Mouse (Mus musculus) embryonic facial prominence, embryonic 12.5 days (tissue): ENCODE data around the gene Pga5. TPM values are rescaled to one million over a fixed set of nuclear protein-coding genes. Genes with fewer than 3 reads are reported as not detected.
A peak's percentile ranks its signal among the peaks of the same experiment; 100 is the strongest.

ENCODE experiments used
- ATAC-seq: fragments of 200-750 bp; cut with Nextera tagmentation; 2 replicates; pipeline ENCODE4 v1.8.0; 2017; ENCODE audit not compliant: insufficient number of reproducible peaks, insufficient read depth, low FRiP score, low TSS enrichment
- H3K27ac ChIP-seq: fragments of 300-500 bp; sonication (generic); 2 replicates; pipeline ENCODE4 v1.5.1; 2016; ENCODE audit warnings: mild to moderate bottlenecking
- H3K27me3 ChIP-seq: fragments of 300-500 bp; sonication (generic); 2 replicates; pipeline ENCODE4 v1.6.1; 2016; ENCODE audit warnings: mild to moderate bottlenecking, moderate library complexity
- H3K36me3 ChIP-seq: fragments of 300-500 bp; sonication (generic); 2 replicates; pipeline ENCODE4 v1.6.1; 2016; ENCODE audit warnings: mild to moderate bottlenecking
- H3K4me1 ChIP-seq: fragments of 300-500 bp; sonication (generic); 2 replicates; pipeline ENCODE4 v1.6.1; 2016
- H3K4me2 ChIP-seq: fragments of 300-500 bp; sonication (generic); replicated peaks from 2 replicates; pipeline ENCODE4 v1.6.1; 2016; ENCODE audit warnings: mild to moderate bottlenecking, moderate library complexity
- H3K4me3 ChIP-seq: fragments of 300-500 bp; sonication (generic); 2 replicates; pipeline ENCODE4 v1.5.1; 2016; ENCODE audit warnings: mild to moderate bottlenecking
- H3K9ac ChIP-seq: fragments of 300-500 bp; sonication (generic); 2 replicates; pipeline ENCODE4 v1.6.1; 2016; ENCODE audit warnings: mild to moderate bottlenecking, moderate library complexity
- H3K9me3 ChIP-seq: fragments of 300-500 bp; sonication (generic); 2 replicates; pipeline ENCODE4 v1.6.1; 2016; ENCODE audit warnings: mild to moderate bottlenecking, moderate library complexity
- WGBS: fragments of 180-500 bp; shearing (Covaris S2); methylation state at CpG from one replicate; pipeline ENCODE4 v1.1.7; 2016; 5-methylcytosine and 5-hydroxymethylcytosine counted together
- polyA plus RNA-seq: library from polyadenylated mRNA; unstranded; fragments of >200 nt; fragmentation: Nextera tagmentation; extraction: Ambion mirVana; gene quantifications from 2 replicates; pipeline ENCODE4 v1.2.1, GENCODE M21; 2016

Pga5 gene
- polyA plus RNA-seq, 1 experiment from 2014 or later = not detected

DNA sequence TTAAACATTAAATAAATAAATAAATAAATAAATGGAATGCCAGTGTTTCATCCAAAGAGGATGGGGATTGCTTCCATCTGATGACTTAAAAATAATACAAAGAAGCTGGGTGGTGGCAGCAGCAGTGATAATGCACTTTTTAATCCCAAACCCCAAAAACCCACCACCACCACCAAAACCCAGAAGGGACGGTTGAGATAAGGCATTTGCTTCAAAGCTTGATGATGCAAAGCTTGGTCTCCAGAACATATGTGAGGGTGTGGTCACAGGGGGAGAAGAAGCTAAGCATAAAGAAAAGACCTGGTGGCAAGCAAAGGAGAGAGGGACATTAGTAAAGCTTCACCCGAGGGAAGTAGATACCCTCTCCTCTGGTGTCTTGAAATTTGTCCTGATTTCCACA is 16.0 kb downstream of the Pga5 start:
- no peak for ATAC-seq
- H3K9me3 ChIP-seq = no peaks in the 10 kb centered on the region
- H3K27ac ChIP-seq = no peak overlapping the region
- H3K9ac ChIP-seq = no peak overlapping the region
- H3K4me1 ChIP-seq = no peaks in the 10 kb centered on the region
- no peaks in the 10 kb centered on the region for H3K36me3 ChIP-seq
- H3K4me3 ChIP-seq = no peak overlapping the region
- no peaks in the 10 kb centered on the region for H3K27me3 ChIP-seq
- H3K4me2 ChIP-seq = no peak overlapping the region
- WGBS = 81% methylated on average over 2 of the region's 2 CpGs

DNA sequence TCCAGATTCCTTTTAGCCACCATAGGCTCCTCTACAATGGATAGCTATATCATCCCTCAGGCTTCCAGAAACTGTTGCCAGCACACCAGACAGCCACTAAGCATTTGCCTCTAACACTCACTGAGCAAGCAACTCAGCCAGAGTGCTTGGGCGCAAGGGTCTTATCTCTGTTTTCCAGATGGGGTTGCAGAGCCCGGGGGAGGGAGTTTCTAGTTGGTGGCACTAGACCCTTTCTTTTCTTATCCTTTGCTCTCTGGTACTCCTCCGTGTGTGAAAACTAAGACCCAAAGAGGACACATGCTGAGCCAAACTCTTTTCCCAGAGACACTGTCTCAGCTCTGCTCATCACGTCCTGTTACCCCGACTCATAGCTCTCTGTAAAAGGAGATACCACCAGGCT is 16.5 kb downstream of the Pga5 start:
- ATAC-seq = no peak
- 74% methylated on average over 5 of the region's 5 CpGs for WGBS
- Histone ChIP-seq H3K36me3 (no peaks in the 10 kb centered on the region), H3K27me3 (no peaks in the 10 kb centered on the region), H3K4me1 (no peaks in the 10 kb centered on the region), H3K4me3 (no peak overlapping the region), H3K9ac (no peak overlapping the region), H3K9me3 (no peaks in the 10 kb centered on the region), H3K4me2 (no peak overlapping the region), H3K27ac (no peak overlapping the region)

DNA sequence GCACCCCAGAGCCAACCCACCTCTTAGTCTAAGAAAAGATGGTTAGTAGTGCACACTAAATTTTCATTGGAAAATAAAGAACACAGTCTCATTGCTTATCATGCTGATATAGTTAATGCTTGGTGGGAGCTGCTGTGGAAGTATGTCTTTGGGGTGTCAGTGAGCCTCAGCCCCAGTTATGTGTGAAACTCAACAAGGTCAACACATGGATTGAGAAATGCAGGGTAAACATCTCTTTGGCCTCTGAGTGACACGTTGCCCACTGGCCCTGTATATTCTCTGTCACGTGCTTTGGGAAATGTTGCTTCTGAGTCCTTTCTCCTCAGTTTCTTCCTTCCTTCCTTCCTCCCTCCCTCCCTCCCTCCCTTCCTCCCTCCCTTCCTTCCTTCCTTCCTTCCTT is 19.5 kb downstream of the Pga5 start:
- no peaks in the 10 kb centered on the region for H3K4me1 ChIP-seq
- H3K4me3 ChIP-seq = no peak overlapping the region
- no peak for ATAC-seq
- H3K27ac ChIP-seq = no peak overlapping the region
- H3K36me3 ChIP-seq = no peaks in the 10 kb centered on the region
- no peaks in the 10 kb centered on the region for H3K27me3 ChIP-seq
- H3K9me3 ChIP-seq = no peaks in the 10 kb centered on the region
- WGBS = 75% methylated on average over 2 of the region's 2 CpGs
- H3K4me2 ChIP-seq = no peak overlapping the region
- H3K9ac ChIP-seq = no peak overlapping the region

DNA sequence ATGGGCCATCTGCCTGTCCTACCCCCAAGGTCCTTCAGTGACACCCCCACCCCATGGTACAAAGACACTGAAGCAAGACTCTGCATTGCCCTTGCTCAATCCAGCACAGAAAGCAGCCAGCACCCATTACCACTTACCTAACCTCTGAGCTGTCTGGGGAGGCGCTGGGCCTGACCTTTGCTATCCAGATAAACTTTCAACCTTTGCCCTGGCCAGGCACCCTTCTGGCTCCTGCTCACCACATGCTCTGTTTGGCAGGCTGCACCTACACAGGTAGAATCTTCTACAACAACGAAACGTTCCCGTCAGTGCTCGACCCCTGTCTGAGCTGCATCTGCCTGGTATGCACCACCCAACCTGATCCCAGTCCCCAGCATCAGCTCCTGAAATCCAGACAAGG is 20.1 kb downstream of the Pga5 start:
- H3K27me3 ChIP-seq = no peaks in the 10 kb centered on the region
- no peak for ATAC-seq
- no peak overlapping the region for H3K4me3 ChIP-seq
- H3K9me3 ChIP-seq = no peaks in the 10 kb centered on the region
- no peaks in the 10 kb centered on the region for H3K4me1 ChIP-seq
- H3K9ac ChIP-seq = no peak overlapping the region
- no peaks in the 10 kb centered on the region for H3K36me3 ChIP-seq
- WGBS = 82% methylated on average over 5 of the region's 5 CpGs
- no peak overlapping the region for H3K4me2 ChIP-seq
- H3K27ac ChIP-seq = no peak overlapping the region

DNA sequence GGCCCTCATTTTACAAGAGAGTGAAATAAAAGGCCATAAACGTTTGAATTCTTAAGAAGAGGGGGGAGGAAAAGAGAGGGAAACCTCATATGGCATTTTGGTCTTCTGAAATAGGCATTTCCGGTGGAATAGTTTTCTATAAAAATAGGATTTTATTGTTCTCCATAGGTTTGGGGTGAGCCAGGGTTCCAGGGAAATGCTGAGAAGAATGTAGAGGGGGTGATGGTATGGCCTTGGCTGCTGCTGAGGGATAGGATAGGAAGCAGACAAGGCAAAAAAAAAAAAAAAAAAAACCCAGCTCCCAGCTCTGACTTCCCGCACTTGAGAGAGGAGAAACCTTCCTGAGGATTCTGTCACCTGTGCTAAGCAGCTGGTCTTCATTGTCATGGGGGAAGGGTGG is 21.8 kb downstream of the Pga5 start:
- ATAC-seq = no peak
- Histone ChIP-seq H3K4me3 (no peak overlapping the region), H3K27ac (no peak overlapping the region), H3K27me3 (no peaks in the 10 kb centered on the region), H3K9ac (no peak overlapping the region), H3K9me3 (no peaks in the 10 kb centered on the region), H3K4me1 (no peaks in the 10 kb centered on the region), H3K4me2 (no peak overlapping the region), H3K36me3 (no peaks in the 10 kb centered on the region)
- 54% methylated on average over 3 of the region's 3 CpGs for WGBS

DNA sequence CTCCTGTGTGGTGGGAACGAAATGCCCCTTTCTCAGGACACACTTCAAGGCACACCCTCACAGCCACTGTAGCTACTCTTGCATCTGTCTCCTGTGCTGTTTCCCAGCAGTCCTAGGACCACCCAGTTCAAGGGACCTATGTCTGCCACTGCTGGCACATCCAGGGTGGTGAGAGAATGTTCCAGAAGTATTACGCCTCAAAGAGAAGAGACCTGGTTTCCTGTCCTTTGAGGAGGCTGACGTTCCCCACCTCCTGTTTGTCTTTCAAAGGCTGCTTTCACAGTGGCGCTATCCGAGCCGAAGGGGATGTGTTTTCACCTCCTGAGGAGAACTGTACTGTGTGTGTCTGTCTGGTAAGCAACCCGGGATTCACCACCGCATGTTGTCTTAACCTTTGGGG is 29.7 kb downstream of the Pga5 start:
- Histone ChIP-seq H3K27me3 (no peaks in the 10 kb centered on the region), H3K36me3 (no peaks in the 10 kb centered on the region), H3K9ac (no peak overlapping the region), H3K9me3 (no peaks in the 10 kb centered on the region), H3K4me2 (no peak overlapping the region), H3K4me3 (no peak overlapping the region), H3K4me1 (no peaks in the 10 kb centered on the region), H3K27ac (no peak overlapping the region)
- ATAC-seq = no peak
- WGBS = 65% methylated on average over 8 of the region's 8 CpGs

DNA sequence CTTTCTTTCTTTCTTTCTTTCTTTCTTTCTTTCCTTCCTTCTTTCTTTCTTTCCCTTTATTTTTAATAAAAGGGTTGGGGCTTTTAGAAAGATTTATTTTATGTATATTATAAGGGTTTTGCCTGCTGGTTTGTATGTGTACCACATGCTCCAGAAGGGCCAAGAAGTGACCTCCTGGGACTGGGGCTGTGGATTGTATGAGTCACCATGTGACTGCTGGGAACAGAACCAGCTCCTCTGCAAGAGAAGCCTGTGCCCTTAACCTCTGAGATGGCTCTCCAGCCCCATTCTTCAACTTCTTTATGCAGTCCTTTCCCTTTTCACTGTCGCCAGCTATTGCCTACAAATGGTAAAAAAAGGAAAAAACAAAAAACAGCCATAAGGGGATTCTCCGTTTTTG is 32.3 kb downstream of the Pga5 start:
- H3K27ac ChIP-seq = no peak overlapping the region
- peaks cover 2% of the 10 kb centered on the region; the same call in 1 of the 2 replicates for H3K4me1 ChIP-seq
- H3K9me3 ChIP-seq = no peaks in the 10 kb centered on the region
- 85% methylated on average over 2 of the region's 2 CpGs for WGBS
- no peak overlapping the region for H3K9ac ChIP-seq
- H3K27me3 ChIP-seq = no peaks in the 10 kb centered on the region
- H3K36me3 ChIP-seq = no peaks in the 10 kb centered on the region
- H3K4me3 ChIP-seq = no peak overlapping the region
- H3K4me2 ChIP-seq = no peak overlapping the region
- ATAC-seq = no peak

DNA sequence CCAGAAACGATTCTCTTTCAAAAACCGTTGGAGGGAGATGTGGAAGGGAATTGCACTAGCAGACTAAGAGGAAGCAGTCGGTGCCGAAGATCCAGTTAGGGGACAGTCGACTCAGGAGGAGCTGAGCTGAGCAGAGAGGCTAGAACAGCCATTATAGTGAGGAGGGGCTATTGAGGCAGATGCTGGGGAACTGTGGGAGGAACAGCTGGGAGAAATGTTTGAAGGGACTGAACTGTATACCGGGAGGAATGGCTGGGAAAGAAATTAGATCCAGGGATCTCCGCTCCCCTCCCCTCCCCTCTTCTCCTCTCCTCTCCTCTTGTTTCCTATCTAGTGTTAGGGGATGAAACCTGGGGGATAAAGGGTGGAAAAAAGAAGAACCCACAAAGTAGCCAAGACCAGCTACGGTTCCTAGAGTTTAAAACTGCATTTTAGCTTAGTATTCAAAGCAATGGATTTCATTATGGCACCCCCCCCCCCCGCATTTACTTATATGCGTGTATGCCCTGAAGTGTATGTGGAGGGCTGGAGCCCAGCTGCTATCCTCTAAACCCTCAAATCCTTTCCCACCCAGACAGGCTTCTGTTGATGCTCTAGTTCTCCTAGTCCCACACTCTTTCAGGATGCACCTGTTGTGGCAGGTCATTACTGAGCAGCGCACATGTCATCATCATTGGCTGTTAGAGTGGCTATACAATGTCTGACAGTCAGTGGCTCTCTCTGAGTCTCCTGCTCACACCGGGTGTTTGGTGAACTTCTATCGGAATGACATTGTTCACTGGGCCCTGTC is 37.1 kb downstream of the Pga5 start:
- no peak overlapping the region for H3K4me3 ChIP-seq
- H3K36me3 ChIP-seq = no peaks in the 10 kb centered on the region
- no peak overlapping the region for H3K9ac ChIP-seq
- no peaks in the 10 kb centered on the region for H3K27me3 ChIP-seq
- H3K4me1 ChIP-seq = peaks cover 9% of the 10 kb centered on the region; the same call in 1 of the 2 replicates
- ATAC-seq = peak; percentile 53; the same call in 1 of the 2 replicates
- H3K27ac ChIP-seq = no peak overlapping the region
- H3K4me2 ChIP-seq = peak overlapping the region; percentile 30; the same call in 1 of the 2 replicates
- 38% methylated on average over 13 of the region's 13 CpGs for WGBS
- no peaks in the 10 kb centered on the region for H3K9me3 ChIP-seq

DNA sequence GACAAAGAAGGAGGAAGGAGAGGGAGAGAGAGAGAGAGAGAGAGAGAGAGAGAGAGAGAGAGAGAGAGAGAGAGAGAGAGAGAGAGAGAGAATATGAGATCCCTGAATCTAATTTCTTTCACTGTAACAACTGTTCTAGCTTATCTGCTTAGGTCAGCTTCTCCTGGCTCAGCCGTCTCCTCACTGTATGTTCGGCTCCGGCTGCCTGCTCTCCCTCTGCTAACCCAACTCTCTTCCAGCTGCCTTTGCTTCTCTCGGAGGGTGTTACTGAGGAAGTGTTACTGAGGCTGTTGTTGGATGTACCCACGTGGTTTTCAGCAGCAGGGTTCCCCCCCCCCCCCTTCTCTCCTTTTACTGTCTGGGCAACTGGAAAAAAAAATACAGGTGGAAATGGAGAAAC is 37.8 kb downstream of the Pga5 start:
- ATAC-seq = no peak
- Histone ChIP-seq H3K9me3 (no peaks in the 10 kb centered on the region), H3K4me3 (no peak overlapping the region), H3K4me2 (peak overlapping the region; percentile 30; the same call in 1 of the 2 replicates), H3K27ac (no peak overlapping the region), H3K9ac (no peak overlapping the region), H3K27me3 (0 out of 2 replicates have a peak, but pooled peaks cover 3% of the 10 kb centered on the region), H3K36me3 (no peaks in the 10 kb centered on the region), H3K4me1 (peaks cover 12% of the 10 kb centered on the region)
- 10% methylated on average over 5 of the region's 5 CpGs for WGBS

DNA sequence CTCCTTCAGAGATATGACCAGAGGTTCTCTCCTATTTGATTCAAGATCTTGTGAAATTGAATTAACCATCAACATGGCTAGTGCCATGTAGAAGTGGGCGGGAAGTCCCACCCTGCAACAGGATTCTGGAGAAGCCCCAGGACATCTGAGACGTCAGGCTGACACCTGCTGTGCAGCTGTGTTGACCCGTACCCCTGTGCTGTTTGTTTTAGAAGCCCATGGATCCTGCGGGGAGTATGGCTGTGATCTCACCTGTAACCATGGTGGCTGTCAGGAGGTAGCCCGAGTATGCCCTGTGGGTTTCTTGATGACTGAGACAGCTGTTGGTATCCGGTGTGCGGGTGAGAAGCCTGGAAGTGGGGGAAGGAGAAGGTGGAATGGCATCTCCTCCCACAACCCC is 40.0 kb downstream of the Pga5 start:
- peaks cover 22% of the 10 kb centered on the region for H3K4me1 ChIP-seq
- H3K9ac ChIP-seq = no peak overlapping the region
- no peaks in the 10 kb centered on the region for H3K36me3 ChIP-seq
- H3K9me3 ChIP-seq = no peaks in the 10 kb centered on the region
- no peak overlapping the region for H3K4me3 ChIP-seq
- H3K27ac ChIP-seq = no peak overlapping the region
- H3K4me2 ChIP-seq = no peak overlapping the region
- no peak for ATAC-seq
- WGBS = 57% methylated on average over 7 of the region's 7 CpGs
- 0 out of 2 replicates have a peak, but pooled peaks cover 3% of the 10 kb centered on the region for H3K27me3 ChIP-seq

DNA sequence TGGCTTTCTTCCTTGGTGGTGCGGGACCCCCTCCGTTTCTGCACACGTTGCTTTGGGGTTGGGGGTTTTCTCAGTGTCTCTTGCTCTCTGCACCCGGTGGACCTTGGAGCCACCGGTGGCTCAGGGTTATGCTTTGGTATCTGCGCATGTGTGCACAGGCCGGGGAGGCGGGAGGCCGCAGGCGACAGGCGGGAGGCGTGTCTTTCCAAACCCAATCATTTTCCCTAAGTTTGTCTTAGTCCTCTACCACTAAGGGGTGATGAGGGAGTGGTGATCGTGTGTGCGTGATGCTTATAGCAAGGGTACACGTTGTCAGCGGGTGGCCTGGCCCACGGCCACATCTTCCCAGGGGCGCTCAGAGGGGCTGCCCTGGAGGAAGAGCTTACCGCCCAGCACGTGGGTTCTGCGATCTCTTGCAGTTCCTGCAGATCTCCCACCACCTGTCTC is 43.0 kb downstream of the Pga5 start:
- Histone ChIP-seq H3K36me3 (peaks cover 13% of the 10 kb centered on the region), H3K4me2 (peak overlapping the region; percentile 93), H3K9ac (peak overlapping the region; percentile 61), H3K4me1 (peaks cover 13% of the 10 kb centered on the region), H3K27ac (peak overlapping the region; percentile 30; the same call in 1 of the 2 replicates), H3K4me3 (peak overlapping the region; percentile 45), H3K27me3 (0 out of 2 replicates have a peak, but pooled peaks cover 3% of the 10 kb centered on the region), H3K9me3 (no peaks in the 10 kb centered on the region)
- WGBS = 5% methylated on average over 21 of the region's 21 CpGs
- peak; percentile 67 for ATAC-seq

DNA sequence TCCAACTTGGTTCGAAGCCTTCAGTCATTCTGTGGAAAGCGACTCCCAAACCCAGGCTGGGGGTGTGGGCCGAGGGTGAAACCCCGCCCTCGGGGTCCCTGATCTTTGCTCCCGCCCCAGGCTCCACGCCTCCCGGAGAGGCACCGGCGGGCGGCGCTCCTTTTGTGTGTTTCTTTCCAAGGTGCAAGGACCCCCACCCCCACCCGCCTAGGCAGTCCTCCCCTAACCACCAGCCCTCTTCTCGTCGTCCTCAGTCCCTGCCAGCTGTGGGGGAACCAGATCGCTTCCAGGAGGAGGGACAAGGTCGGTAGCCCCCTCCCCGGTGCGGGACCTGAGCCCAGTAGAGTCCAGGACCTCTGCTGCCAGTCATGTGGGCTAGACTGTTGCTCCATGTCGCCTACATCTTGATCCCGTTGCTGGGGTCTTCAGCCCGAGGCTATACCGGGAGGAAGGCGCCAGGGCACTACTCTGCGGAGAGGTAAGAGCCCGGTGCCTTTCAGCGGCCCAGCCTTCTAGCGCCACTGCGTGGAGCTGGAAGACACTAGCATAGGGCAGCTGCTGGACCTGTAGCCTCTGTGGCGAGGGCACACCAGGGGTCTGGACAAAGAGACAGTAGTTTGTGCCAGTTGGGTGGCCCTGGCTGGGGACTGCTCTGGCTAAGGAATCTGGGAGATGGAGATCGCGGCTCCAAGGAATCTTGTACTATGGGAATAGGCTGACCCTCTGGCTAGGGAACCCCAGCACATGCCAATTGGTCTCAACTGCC is 43.6 kb downstream of the Pga5 start, which contains the start of gene Vwce:
TSS of gene Vwce (plus strand) at position 108 of the 766 bp plus-strand sequence.
- WGBS = 2% methylated on average over 32 of the region's 32 CpGs
- 0 out of 2 replicates have a peak, but pooled peaks cover 3% of the 10 kb centered on the region for H3K27me3 ChIP-seq
- peak within 1 kb of the TSS; percentile 93 for H3K4me2 ChIP-seq
- peak within 1 kb of the TSS; percentile 30; the same call in 1 of the 2 replicates for H3K27ac ChIP-seq
- no peaks in the 10 kb centered on the region for H3K9me3 ChIP-seq
- peaks cover 19% of the 10 kb centered on the region for H3K36me3 ChIP-seq
- H3K4me1 ChIP-seq = peaks cover 13% of the 10 kb centered on the region
- peak within 1 kb of the TSS; percentile 61 for H3K9ac ChIP-seq
- ATAC-seq = peak; percentile 81
- peak within 1 kb of the TSS; percentile 45 for H3K4me3 ChIP-seq
